Mouse (Mus musculus) midbrain, embryonic 14.5 days (tissue): ENCODE results near the gene Krt75. TPM values are rescaled to one million over a fixed set of nuclear protein-coding genes. Genes with fewer than 3 reads are reported as not detected.

Source experiments
- ATAC-seq: fragments of 200-750 bp; cut with Nextera tagmentation; 2 replicates; pipeline ENCODE4 v1.8.0; 2017; ENCODE audit warnings: moderate number of reproducible peaks, moderate library complexity; ENCODE audit not compliant: low FRiP score, low TSS enrichment
- DNase-seq: peaks from one replicate; pipeline ENCODE4 v3.0.0-alpha.2; 2015
- H3K27ac ChIP-seq: fragments of 300-500 bp; sonication (generic); replicated peaks from 2 replicates; pipeline ENCODE4 v1.5.1; 2014; ENCODE audit warnings: mild to moderate bottlenecking, low read depth, low read length, moderate library complexity
- H3K27me3 ChIP-seq: fragments of 300-500 bp; sonication (generic); 2 replicates; pipeline ENCODE4 v1.6.1; 2014; ENCODE audit warnings: low read length, control low read depth, mixed read lengths; ENCODE audit not compliant: control insufficient read depth, insufficient read depth
- H3K36me3 ChIP-seq: fragments of 300-500 bp; sonication (generic); 2 replicates; pipeline ENCODE4 v1.6.1; 2014; ENCODE audit warnings: low read length, control low read depth; ENCODE audit not compliant: control insufficient read depth, insufficient read depth
- H3K4me1 ChIP-seq: fragments of 300-500 bp; sonication (generic); 2 replicates; pipeline ENCODE4 v1.6.1; 2014; ENCODE audit warnings: mild to moderate bottlenecking, antibody characterized with exemption, low read length, control low read depth; ENCODE audit not compliant: control insufficient read depth, insufficient read depth
- H3K4me2 ChIP-seq: fragments of 300-500 bp; sonication (generic); 2 replicates; pipeline ENCODE4 v1.6.1; 2014; ENCODE audit warnings: mild to moderate bottlenecking, low read length, moderate library complexity
- H3K4me3 ChIP-seq: fragments of 300-500 bp; sonication (generic); replicated peaks from 2 replicates; pipeline ENCODE4 v1.5.1; 2014; ENCODE audit warnings: low read depth, low read length
- H3K9ac ChIP-seq: fragments of 300-500 bp; sonication (generic); replicated peaks from 2 replicates; pipeline ENCODE4 v1.6.1; 2014; ENCODE audit warnings: mild to moderate bottlenecking, low read length, moderate library complexity
- H3K9me3 ChIP-seq: fragments of 300-500 bp; sonication (generic); 2 replicates; pipeline ENCODE4 v1.6.1; 2016; ENCODE audit warnings: low read length, control low read depth, mixed read lengths; ENCODE audit not compliant: control insufficient read depth
- WGBS: fragments of 180-500 bp; shearing (Covaris S2); extraction: QIAGEN DNeasy Blood & Tissue Kit; methylation state at CpG from one replicate; pipeline ENCODE4 v1.1.7; 2014; 5-methylcytosine and 5-hydroxymethylcytosine counted together
- polyA plus RNA-seq: library from polyadenylated mRNA; unstranded; fragments of >200 nt; fragmentation: Nextera tagmentation; extraction: Ambion mirVana; gene quantifications from 2 replicates; pipeline ENCODE4 v1.2.1, GENCODE M21; 2014

The Krt75 gene
- polyA plus RNA-seq, 1 experiment from 2014 or later: 0.07 TPM

DNA sequence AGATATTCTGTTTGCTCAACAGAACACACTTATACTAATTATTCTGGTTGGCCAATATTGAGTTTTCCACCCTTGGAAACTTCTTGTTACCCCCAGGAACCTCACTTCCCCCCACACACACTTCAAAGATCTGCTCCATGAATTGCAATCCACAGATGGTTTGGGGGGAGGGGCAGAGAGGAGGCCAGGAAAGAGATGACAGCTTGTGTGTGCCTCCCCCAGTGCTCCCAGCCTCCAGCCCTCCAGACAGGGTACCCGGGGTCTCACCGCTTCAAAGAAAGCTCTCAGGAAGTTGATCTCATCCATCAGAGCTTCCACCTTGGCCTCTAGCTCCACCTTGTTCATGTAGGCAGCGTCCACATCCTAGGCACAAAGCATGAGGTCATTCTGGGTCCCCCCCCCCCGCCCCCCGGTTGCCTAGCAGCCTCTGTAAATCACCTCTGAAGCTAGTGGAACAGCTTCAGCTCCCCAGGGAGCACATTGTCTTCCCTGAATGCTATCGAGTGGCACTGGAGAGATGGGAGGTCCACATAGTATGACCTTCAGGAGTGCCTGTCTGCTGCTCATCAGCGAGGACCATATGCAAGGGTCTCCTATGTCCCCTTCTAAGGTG is 15.6 kb downstream of the Krt75 start:
- DNase-seq (no peak), ATAC-seq (no peak)
- Histone ChIP-seq H3K9me3 (no peaks in the 10 kb centered on the region), H3K27ac (no peak overlapping the region), H3K4me2 (no peak overlapping the region), H3K27me3 (no peaks in the 10 kb centered on the region), H3K4me1 (no peaks in the 10 kb centered on the region; the same call in 1 of the 2 replicates), H3K36me3 (no peaks in the 10 kb centered on the region), H3K9ac (no peak overlapping the region), H3K4me3 (no peak overlapping the region)
- WGBS: 6% methylated on average over 7 of the region's 7 CpGs

- Histone ChIP-seq H3K9ac (no peak overlapping the region), H3K4me1 (no peaks in the 10 kb centered on the region; the same call in 1 of the 2 replicates), H3K36me3 (no peaks in the 10 kb centered on the region), H3K27me3 (no peaks in the 10 kb centered on the region; the same call in 1 of the 2 replicates), H3K27ac (no peak overlapping the region), H3K9me3 (no peaks in the 10 kb centered on the region), H3K4me2 (peak overlapping the region; percentile 26), H3K4me3 (no peak overlapping the region)
- DNase-seq (peak; percentile 72), ATAC-seq (0 out of 2 replicates have a peak, but pooled peaks have one; percentile 40)
- under 1% methylated on average over 11 of the region's 11 CpGs for WGBS
Observed at GRCm38 (mm10) chr15:101553169-101553568, 20.5 kb downstream of the Krt75 start.

- Histone ChIP-seq H3K4me1 (no peaks in the 10 kb centered on the region; the same call in 1 of the 2 replicates), H3K27me3 (no peaks in the 10 kb centered on the region; the same call in 1 of the 2 replicates), H3K36me3 (no peaks in the 10 kb centered on the region), H3K9me3 (no peaks in the 10 kb centered on the region), H3K9ac (no peak overlapping the region), H3K4me2 (no peak overlapping the region), H3K4me3 (no peak overlapping the region), H3K27ac (no peak overlapping the region)
- 89% methylated on average over 8 of the region's 8 CpGs for WGBS
- ATAC-seq (no peak), DNase-seq (no peak)
Observed at GRCm38 (mm10) chr15:101552188-101552587, 21.5 kb downstream of the Krt75 start.

- no peak within 1 kb of the TSS for H3K4me3 ChIP-seq
- no peak within 1 kb of the TSS for H3K9ac ChIP-seq
- no peaks in the 10 kb centered on the region; the same call in 1 of the 2 replicates for H3K27me3 ChIP-seq
- WGBS: 84% methylated on average over 7 of the region's 7 CpGs
- H3K36me3 ChIP-seq: no peaks in the 10 kb centered on the region
- DNase-seq: no peak
- no peak within 1 kb of the TSS for H3K27ac ChIP-seq
- H3K4me1 ChIP-seq: no peaks in the 10 kb centered on the region; the same call in 1 of the 2 replicates
- no peaks in the 10 kb centered on the region for H3K9me3 ChIP-seq
- no peak for ATAC-seq
- no peak within 1 kb of the TSS for H3K4me2 ChIP-seq
Observed at GRCm38 (mm10) chr15:101550567-101550966, 23.1 kb downstream of the Krt75 start, which contains the start of gene Krt82. Gene Krt82, minus strand, starts transcription at chr15:101550667.

DNA sequence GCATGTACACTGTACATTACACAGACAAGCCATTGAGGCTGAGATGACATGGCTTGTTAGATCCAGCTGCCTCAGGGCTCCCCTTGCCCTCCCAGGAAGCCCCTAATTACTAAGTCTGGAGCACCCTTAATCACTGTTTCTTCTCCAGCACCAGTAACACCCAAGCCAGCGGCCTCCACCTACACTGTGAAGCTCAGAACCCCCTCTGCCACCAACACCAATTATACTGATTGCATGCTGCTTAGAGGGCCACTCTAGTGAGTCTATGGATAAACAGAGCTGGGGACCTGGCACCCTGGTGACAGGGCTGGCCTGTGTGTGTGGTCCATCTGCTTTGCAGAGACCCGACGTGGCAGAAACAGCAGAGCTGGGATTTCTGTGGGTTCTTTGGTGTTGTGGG is 29.2 kb downstream of the Krt75 start:
- Histone ChIP-seq H3K27ac (no peak overlapping the region), H3K4me3 (no peak overlapping the region), H3K27me3 (no peaks in the 10 kb centered on the region), H3K9ac (no peak overlapping the region), H3K9me3 (no peaks in the 10 kb centered on the region), H3K4me2 (no peak overlapping the region), H3K36me3 (no peaks in the 10 kb centered on the region), H3K4me1 (no peaks in the 10 kb centered on the region)
- ATAC-seq (no peak), DNase-seq (no peak)
- 57% methylated on average over 3 of the region's 3 CpGs for WGBS

GRCm38 (mm10) chr15:101542543-101542942 is 31.2 kb downstream of the Krt75 start:
- no peaks in the 10 kb centered on the region for H3K9me3 ChIP-seq
- H3K36me3 ChIP-seq: no peaks in the 10 kb centered on the region
- no peak overlapping the region for H3K4me3 ChIP-seq
- ATAC-seq: no peak
- DNase-seq: no peak
- H3K4me1 ChIP-seq: no peaks in the 10 kb centered on the region
- H3K4me2 ChIP-seq: no peak overlapping the region
- no peaks in the 10 kb centered on the region for H3K27me3 ChIP-seq
- no peak overlapping the region for H3K27ac ChIP-seq
- WGBS: 56% methylated on average over 9 of the region's 9 CpGs
- no peak overlapping the region for H3K9ac ChIP-seq

DNA sequence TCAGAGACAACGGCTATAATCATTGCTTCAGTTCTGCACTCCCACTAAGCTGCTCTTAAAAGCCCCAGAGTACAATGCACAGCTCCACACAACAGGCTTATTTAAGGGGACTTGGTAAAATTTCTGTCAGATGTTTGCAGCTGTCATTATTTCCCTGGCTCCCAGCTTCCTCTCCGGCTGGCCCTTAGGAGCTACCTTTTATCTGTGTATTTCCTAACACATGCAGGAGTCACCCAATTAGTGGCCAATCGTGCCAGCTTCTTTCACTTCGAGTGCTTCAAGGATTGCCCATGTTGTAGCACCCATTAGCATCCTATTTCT is 35.2 kb downstream of the Krt75 start:
- Histone ChIP-seq H3K9me3 (no peaks in the 10 kb centered on the region), H3K9ac (no peak overlapping the region), H3K4me3 (no peak overlapping the region), H3K27ac (no peak overlapping the region), H3K36me3 (no peaks in the 10 kb centered on the region), H3K4me2 (no peak overlapping the region), H3K27me3 (no peaks in the 10 kb centered on the region), H3K4me1 (no peaks in the 10 kb centered on the region)
- ATAC-seq (no peak), DNase-seq (no peak)
- WGBS: 65% methylated on average over 4 of the region's 4 CpGs

- DNase-seq: no peak
- no peaks in the 10 kb centered on the region for H3K4me1 ChIP-seq
- H3K4me2 ChIP-seq: no peak overlapping the region
- 47% methylated on average over 7 of the region's 7 CpGs for WGBS
- no peak overlapping the region for H3K9ac ChIP-seq
- ATAC-seq: no peak
- H3K9me3 ChIP-seq: no peaks in the 10 kb centered on the region
- no peaks in the 10 kb centered on the region for H3K27me3 ChIP-seq
- H3K36me3 ChIP-seq: no peaks in the 10 kb centered on the region
- no peak overlapping the region for H3K27ac ChIP-seq
- H3K4me3 ChIP-seq: no peak overlapping the region
Observed at GRCm38 (mm10) chr15:101537864-101538579, 35.7 kb downstream of the Krt75 start.
